Mouse (Mus musculus): ENCODE measurements around the gene Fam98a. TPM values are rescaled to one million over a fixed set of nuclear protein-coding genes. Genes with fewer than 3 reads are reported as not detected.

Gene Fam98a
- polyA plus RNA-seq, 1 experiment from 2014 or later, result 8.7 TPM

DNA sequence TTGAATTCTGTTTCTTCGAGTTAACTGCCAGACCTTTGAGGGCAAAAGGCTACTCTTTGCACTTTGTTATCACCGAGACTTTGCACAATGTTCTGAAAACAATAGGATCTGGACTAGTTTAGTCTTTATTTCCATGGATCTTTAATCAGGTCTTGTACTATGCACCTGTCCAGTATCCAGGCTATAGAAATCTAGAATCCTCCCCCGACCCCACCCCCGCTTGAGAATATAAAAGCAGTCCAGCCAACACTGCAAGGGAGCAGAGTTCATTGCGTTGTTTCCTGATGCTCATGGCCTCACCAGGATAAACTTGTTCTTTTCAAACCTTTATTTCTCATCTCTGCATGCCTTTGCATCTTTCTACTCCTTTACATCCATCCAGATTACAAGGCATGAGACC lies 42.5 kb downstream of the Fam98a start:
- no peaks in the 10 kb centered on the region for H3K9me3 ChIP-seq (ENCODE audit: control insufficient read depth, low read length)
- no peaks in the 10 kb centered on the region for H3K36me3 ChIP-seq (ENCODE audit: control insufficient read depth, insufficient read depth, low read length)
- no peak overlapping the region for H3K27ac ChIP-seq (ENCODE audit: low read depth, low read length)
- H3K27me3 ChIP-seq (ENCODE audit: control insufficient read depth, insufficient read depth, low read length), result no peaks in the 10 kb centered on the region
- no peak overlapping the region for H3K4me3 ChIP-seq (ENCODE audit: low read depth, low read length)
- no peak overlapping the region for H3K9ac ChIP-seq (ENCODE audit: low read length)
- ATAC-seq (ENCODE audit: low FRiP score) (no peak), DNase-seq (ENCODE audit: low spot score, missing footprints) (no peak)
- H3K4me1 ChIP-seq (ENCODE audit: control insufficient read depth, insufficient read depth, low read length), result no peaks in the 10 kb centered on the region
- no peak overlapping the region for H3K4me2 ChIP-seq
- WGBS, result 88% methylated on average over 5 of the region's 5 CpGs

DNA sequence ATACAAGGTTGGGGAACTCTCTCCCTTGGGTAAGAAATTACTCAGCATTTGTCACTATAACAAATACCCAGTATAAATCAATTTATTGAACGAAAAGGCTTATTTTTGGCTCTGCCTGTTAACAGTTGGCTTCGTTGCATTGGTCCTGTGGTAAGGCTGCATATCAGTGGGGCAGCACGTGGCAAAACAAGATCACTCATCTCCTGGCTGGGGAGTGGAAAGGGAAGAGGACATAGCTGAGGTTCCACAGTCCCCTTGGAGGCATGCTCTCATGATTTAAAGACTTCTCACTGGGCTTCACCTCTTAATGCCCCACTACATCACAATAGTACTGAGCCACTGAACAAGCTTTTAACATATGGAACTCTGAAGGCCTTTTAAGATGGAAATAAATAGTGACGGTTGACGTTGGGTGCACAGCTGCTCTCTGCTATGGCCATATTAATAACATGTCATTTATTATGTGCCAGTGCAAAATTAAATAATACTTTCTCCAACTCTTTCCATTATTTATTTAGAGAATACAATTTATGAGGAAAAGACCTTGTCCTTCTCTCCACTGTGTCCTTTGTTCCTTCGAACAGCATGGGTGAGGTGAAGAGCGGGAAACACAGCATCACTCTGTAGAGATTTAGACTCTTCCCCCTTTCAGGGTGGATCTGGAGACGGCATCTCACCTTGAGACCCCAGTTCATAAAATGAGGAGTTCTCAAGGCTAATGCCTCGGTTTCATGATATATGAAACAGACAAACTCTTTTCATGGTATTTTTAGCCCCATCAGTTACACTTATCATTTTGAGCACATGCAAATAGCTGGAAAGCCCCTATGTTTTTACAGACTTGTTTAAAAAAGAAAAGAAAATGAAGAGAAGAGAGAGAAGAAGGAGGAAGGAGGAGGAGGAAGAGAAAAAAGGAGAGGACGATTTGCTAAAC lies 44.8 kb downstream of the Fam98a start:
- Histone ChIP-seq H3K4me2 (no peak overlapping the region), H3K9ac (ENCODE audit: low read length) (no peak overlapping the region), H3K4me3 (ENCODE audit: low read depth, low read length) (no peak overlapping the region), H3K27me3 (ENCODE audit: control insufficient read depth, insufficient read depth, low read length) (no peaks in the 10 kb centered on the region), H3K36me3 (ENCODE audit: control insufficient read depth, insufficient read depth, low read length) (no peaks in the 10 kb centered on the region), H3K4me1 (ENCODE audit: control insufficient read depth, insufficient read depth, low read length) (no peaks in the 10 kb centered on the region), H3K9me3 (ENCODE audit: control insufficient read depth, low read length) (no peaks in the 10 kb centered on the region), H3K27ac (ENCODE audit: low read depth, low read length) (no peak overlapping the region)
- WGBS, result 85% methylated on average over 10 of the region's 10 CpGs
- DNase-seq (ENCODE audit: low spot score, missing footprints) (no peak), ATAC-seq (ENCODE audit: low FRiP score) (no peak)

DNA sequence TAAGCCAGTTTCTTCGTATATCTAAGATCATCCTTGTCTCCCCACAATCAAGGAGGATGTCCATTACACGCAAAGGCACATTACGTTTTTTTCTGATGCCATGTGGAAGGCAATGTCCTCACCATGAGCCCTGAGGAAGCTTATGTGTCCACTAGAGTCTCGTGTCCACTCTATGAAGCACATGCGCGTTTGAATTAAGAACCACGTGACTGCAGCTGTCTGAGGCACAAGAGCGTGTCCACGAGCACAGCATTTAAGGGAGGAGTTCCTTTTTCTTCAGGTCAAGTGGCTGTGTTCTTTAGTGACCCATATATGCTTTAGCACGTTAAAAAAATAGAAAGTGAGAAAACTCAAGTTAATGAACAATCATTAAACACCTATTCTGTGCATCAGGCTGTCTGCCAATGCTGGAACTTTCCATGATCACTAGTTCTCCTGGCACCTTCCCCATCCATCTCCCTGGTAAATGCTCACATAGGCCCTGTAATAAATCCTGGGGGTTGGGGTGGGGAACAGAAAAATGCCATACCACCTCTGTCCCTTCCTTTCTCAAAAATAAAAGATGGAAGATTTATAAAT lies 45.6 kb downstream of the Fam98a start:
- WGBS, result 92% methylated on average over 10 of the region's 10 CpGs
- no peaks in the 10 kb centered on the region for H3K4me1 ChIP-seq (ENCODE audit: control insufficient read depth, insufficient read depth, low read length)
- H3K27me3 ChIP-seq (ENCODE audit: control insufficient read depth, insufficient read depth, low read length), result no peaks in the 10 kb centered on the region
- ATAC-seq (ENCODE audit: low FRiP score) (no peak), DNase-seq (ENCODE audit: low spot score, missing footprints) (no peak)
- H3K9ac ChIP-seq (ENCODE audit: low read length), result no peak overlapping the region
- no peaks in the 10 kb centered on the region for H3K9me3 ChIP-seq (ENCODE audit: control insufficient read depth, low read length)
- no peak overlapping the region for H3K4me3 ChIP-seq (ENCODE audit: low read depth, low read length)
- H3K4me2 ChIP-seq, result no peak overlapping the region
- H3K36me3 ChIP-seq (ENCODE audit: control insufficient read depth, insufficient read depth, low read length), result no peaks in the 10 kb centered on the region
- no peak overlapping the region for H3K27ac ChIP-seq (ENCODE audit: low read depth, low read length)

DNA sequence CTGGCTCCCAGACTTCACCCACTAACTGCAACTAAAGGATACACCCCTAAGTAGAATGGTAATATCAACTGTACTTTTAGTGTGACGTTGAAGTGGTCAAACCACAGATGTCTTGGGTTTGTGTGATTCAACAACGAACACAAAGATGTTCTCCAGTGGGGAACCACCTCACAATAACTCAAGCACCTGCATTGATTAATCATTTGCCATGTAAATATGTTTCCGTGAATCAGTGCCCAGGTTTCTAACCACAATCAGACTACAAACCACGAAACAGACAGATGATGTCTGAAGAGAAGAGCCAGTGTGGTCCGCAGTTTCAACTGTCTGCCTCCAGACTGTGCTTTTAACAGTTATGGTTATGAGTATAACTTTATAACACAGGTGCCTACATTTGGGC lies 46.7 kb downstream of the Fam98a start:
- DNase-seq (ENCODE audit: low spot score, missing footprints), result no peak
- 87% methylated on average over 5 of the region's 5 CpGs for WGBS
- H3K27ac ChIP-seq (ENCODE audit: low read depth, low read length), result no peak overlapping the region

DNA sequence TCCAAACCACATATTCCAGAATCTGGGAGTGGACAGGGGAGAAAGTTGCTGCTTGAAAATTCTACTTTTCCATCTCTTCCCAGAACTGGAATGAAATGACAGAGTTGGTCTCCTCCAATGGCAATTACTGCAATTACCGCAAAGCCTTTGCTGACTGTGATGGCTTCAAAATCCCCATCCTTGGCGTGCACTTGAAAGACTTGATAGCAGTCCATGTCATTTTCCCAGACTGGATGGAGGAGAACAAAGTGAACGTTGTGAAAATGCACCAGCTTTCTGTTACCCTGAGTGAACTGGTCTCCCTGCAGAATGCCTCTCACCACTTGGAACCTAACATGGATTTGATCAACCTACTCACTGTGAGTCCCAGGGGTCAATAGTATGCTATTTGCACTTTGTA lies 48.7 kb downstream of the Fam98a start:
- Histone ChIP-seq H3K27ac (ENCODE audit: low read depth, low read length) (no peak overlapping the region), H3K4me1 (ENCODE audit: control insufficient read depth, insufficient read depth, low read length) (no peaks in the 10 kb centered on the region), H3K27me3 (ENCODE audit: control insufficient read depth, insufficient read depth, low read length) (no peaks in the 10 kb centered on the region), H3K9me3 (ENCODE audit: control insufficient read depth, low read length) (no peaks in the 10 kb centered on the region), H3K4me3 (ENCODE audit: low read depth, low read length) (no peak overlapping the region), H3K36me3 (ENCODE audit: control insufficient read depth, insufficient read depth, low read length) (no peaks in the 10 kb centered on the region), H3K9ac (ENCODE audit: low read length) (no peak overlapping the region), H3K4me2 (no peak overlapping the region)
- DNase-seq (ENCODE audit: low spot score, missing footprints), result no peak
- ATAC-seq (ENCODE audit: low FRiP score), result no peak
- 86% methylated on average over 3 of the region's 3 CpGs for WGBS

More for the DNA sequence above, 46.7 kb downstream of the Fam98a start:
- Histone ChIP-seq H3K4me3 (ENCODE audit: low read depth, low read length) (no peak overlapping the region), H3K4me1 (ENCODE audit: control insufficient read depth, insufficient read depth, low read length) (no peaks in the 10 kb centered on the region), H3K27me3 (ENCODE audit: control insufficient read depth, insufficient read depth, low read length) (no peaks in the 10 kb centered on the region), H3K36me3 (ENCODE audit: control insufficient read depth, insufficient read depth, low read length) (no peaks in the 10 kb centered on the region), H3K9me3 (ENCODE audit: control insufficient read depth, low read length) (no peaks in the 10 kb centered on the region), H3K9ac (ENCODE audit: low read length) (no peak overlapping the region), H3K4me2 (no peak overlapping the region)
- no peak for ATAC-seq (ENCODE audit: low FRiP score)

DNA sequence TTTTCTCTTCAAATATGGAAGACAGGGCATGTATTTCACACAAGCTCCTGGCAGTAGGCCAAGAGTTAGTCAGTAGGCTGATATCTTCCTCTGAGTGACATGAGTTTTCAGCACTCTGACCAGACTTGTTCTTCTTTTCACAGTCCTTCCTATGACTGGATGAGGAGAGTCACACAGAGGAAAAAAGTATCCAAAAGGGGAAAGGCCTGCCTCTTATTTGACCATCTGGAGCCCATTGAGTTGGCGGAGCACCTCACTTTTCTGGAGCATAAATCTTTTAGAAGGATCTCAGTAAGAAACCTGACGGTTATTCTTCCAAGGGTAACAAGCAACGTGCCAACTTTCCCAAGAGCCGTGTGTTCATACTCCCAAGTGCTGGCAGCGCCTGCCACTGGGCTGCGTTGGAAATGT lies 53.5 kb downstream of the Fam98a start:
- Histone ChIP-seq H3K4me1 (ENCODE audit: control insufficient read depth, insufficient read depth, low read length) (no peaks in the 10 kb centered on the region), H3K4me3 (ENCODE audit: low read depth, low read length) (no peak overlapping the region), H3K9ac (ENCODE audit: low read length) (no peak overlapping the region), H3K27me3 (ENCODE audit: control insufficient read depth, insufficient read depth, low read length) (no peaks in the 10 kb centered on the region), H3K9me3 (ENCODE audit: control insufficient read depth, low read length) (no peaks in the 10 kb centered on the region), H3K36me3 (ENCODE audit: control insufficient read depth, insufficient read depth, low read length) (no peaks in the 10 kb centered on the region), H3K4me2 (no peak overlapping the region), H3K27ac (ENCODE audit: low read depth, low read length) (no peak overlapping the region)
- ATAC-seq (ENCODE audit: low FRiP score) (no peak), DNase-seq (ENCODE audit: low spot score, missing footprints) (no peak)
- WGBS, result 97% methylated on average over 6 of the region's 6 CpGs

DNA sequence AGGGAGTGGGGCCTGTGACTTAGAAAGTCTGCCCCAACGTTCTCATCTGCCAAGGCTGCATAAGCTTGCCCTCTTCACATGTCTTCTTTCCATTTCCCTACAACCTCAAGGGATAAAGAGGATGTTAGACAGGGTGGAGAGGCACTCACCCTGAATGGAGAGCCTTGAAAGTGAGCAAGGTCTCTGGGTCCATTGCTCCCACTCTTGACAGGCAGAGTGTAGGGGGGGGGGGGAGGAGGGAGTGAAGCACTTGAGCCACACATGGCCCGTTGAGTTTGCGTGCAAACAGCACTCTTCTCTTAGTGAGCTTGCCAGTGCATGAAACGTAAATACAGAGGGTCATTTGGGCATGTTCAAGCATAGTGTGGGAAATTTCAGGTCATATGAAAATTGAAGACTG lies 56.5 kb downstream of the Fam98a start:
- no peak for ATAC-seq (ENCODE audit: low FRiP score)
- Histone ChIP-seq H3K4me1 (ENCODE audit: control insufficient read depth, insufficient read depth, low read length) (no peaks in the 10 kb centered on the region), H3K4me2 (no peak overlapping the region), H3K4me3 (ENCODE audit: low read depth, low read length) (no peak overlapping the region), H3K9me3 (ENCODE audit: control insufficient read depth, low read length) (no peaks in the 10 kb centered on the region), H3K27ac (ENCODE audit: low read depth, low read length) (no peak overlapping the region), H3K36me3 (ENCODE audit: control insufficient read depth, insufficient read depth, low read length) (no peaks in the 10 kb centered on the region), H3K9ac (ENCODE audit: low read length) (no peak overlapping the region), H3K27me3 (ENCODE audit: control insufficient read depth, insufficient read depth, low read length) (no peaks in the 10 kb centered on the region)
- WGBS, result 88% methylated on average over 4 of the region's 4 CpGs
- DNase-seq (ENCODE audit: low spot score, missing footprints), result no peak

Other genes with a start within 250 kb of the Fam98a start
- 5.5 and 8.3 TPM in 2 replicates for gene Rasgrp3, start 116.0 kb downstream of the Fam98a start, polyA plus RNA-seq (2014; fragmentation: Nextera tagmentation; extraction: Ambion mirVana)

Data from midbrain, embryonic 11.5 days (tissue).